Mouse (Mus musculus) cerebellum, postnatal 36 days (tissue): ENCODE measurements around the gene Tcf20.

Source experiments
- DNase-seq, 2 experiments: peaks; one replicate each; pipeline ENCODE4 v3.0.0; 2021 to 2022; ENCODE audit warnings: mixed read lengths in 2 of 2

The Tcf20 gene

DNA sequence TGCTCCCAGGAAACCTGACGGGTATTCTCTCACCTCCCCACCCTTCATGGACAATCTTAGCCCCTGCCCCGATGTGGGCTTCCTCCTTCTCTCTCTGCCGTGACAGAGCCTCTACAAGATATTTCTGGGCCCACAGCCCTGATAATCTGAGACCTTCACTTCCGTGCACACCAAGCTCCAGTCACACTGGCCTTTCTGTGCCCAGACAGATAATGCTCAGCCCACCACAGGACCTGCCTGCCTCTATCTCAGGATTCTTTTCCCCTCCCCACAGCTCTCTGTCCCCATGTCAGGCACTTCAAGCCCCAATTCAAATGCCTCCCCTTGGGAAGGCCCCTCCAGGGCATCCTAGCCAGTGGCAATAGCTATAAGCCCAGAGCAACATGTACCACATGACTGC lies 31.0 kb downstream of the Tcf20 start:
- DNase-seq = no peak

DNA sequence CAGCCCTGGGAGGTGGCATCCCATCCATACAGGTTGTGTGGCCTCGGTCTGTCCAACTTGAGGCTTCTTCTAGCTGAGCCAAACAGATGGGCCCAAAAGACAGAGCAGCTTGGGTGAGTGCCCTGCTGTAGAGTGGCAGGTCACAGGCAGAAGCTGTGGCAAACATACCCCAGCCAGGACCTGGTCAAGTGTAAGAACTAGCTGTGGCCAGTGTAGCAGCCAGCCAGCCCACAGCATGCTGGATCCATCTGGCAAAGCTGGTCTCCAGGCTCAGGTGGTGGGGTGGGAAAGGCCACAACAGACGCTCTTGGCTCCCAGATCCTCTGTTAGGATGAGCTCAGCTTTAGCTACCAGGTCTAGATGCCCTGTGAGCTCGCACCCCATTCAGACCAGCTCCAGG lies 31.4 kb downstream of the Tcf20 start:
- no peak for DNase-seq

DNA sequence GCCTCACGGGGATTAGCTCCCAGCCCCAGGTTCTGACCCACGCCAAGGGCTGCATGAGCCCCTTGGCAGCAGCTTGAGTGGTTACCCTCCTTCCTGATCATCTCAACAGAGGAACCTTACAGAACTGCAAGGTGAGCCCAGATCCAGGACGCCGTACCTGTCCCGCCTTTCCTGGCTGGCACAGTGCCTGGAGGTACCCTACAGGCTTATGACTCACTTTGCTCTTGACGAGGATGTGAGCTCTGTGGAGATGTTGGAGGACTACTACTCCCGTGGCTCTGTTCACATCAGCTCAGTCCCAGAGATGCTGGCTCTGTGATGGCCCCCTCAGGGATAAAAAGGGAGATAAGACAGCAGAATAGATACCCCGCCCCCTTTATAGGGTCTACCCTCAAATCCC lies 32.4 kb downstream of the Tcf20 start:
- DNase-seq = no peak

DNA sequence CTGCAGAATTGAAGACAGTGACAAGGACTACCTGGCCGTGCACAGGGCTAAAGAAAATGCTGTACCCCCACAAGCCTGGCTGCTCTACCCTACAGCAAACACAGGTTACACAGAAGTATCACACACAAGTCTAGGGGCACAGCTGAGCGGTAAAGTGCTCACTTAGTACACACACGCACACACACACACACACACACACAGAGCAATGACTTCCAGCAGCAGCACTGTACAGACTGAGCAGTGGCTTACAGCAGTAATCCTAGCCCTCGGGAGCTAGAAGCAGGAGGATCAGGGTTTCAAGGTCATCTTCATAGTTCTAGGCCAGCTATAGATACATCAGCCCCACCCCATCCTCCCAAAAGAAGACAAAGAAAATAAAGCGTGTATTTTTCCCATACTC lies 33.6 kb downstream of the Tcf20 start:
- no peak for DNase-seq

DNA sequence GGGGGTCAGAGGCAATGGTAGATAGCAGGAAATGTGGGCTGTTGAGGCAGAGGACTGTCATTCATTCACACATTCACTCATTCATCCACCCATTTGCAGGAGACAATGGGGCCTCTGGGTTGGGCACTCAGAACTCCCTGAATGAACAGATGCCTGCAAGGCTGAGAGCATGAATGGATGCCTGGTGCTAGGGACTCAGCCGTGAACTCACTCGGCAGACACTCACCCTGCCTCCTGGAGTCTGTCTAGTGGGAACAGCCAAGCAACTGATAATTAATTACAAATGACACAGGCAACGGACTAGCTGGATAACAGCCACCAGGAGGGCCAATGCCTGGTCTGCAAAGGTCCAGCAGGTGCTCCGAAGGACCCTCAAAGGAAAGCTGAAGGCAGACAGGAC lies 34.6 kb downstream of the Tcf20 start:
- DNase-seq = no peak

DNA sequence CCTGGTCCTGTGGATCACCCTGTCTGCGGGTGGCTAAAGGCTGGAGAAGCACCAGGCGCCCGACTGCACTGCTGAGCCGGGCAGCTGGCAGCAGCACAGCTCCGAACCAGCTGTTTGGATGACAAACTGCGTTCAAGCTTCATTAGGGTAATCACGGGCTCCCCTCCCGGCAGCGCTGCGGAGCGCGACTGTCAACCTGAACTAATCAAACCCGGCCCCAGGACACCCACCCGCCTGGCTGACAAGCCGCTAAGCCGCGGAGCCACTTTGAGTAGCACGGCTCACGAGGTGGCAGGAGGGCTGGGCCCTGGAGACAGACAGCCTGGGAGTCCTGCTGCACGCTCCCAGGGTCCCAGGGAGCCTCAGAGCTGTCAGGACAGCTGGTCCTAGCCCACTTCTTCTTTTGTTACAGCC lies 35.4 kb downstream of the Tcf20 start:
- no peak for DNase-seq

DNA sequence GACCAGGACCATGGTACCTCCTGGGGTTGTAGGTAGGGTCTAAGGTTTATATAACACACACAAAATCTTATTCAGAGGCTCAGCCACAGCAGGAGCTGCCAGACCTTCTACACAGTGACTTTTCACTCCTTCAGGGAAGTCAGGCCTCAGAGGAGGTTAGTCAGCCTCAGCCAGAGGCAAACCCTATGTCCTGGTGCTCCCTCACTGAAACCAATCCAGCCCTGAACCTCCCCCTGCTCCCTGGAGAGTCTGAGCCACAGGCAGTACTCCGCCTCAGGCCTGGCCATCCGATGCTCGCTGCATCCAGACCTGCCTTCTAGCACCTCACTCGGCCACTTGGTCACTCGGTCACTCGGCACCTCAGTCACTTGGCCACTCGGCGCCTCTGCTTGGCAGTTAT lies 37.4 kb downstream of the Tcf20 start:
- DNase-seq = no peak

DNA sequence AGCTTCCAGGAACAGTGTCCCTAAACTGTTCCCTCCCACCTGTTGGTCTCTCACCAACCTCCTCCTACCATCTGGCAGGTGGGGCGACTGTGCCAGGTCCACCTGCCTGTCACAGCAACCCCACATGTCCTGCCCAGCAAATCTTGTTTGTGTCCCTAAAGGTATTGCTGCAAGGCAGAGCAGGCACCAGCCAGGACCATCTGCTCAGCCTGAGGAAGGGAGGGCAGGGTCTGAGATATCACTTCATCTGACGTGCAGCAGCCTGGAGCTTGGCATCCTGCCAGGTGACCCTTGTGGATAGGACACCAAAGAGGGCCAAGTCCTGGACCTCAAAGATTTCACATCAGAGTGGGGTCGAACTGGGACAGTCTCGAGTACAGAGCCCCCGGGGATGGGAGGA lies 40.2 kb downstream of the Tcf20 start:
- peak; percentile 48 to 67 for DNase-seq

DNA sequence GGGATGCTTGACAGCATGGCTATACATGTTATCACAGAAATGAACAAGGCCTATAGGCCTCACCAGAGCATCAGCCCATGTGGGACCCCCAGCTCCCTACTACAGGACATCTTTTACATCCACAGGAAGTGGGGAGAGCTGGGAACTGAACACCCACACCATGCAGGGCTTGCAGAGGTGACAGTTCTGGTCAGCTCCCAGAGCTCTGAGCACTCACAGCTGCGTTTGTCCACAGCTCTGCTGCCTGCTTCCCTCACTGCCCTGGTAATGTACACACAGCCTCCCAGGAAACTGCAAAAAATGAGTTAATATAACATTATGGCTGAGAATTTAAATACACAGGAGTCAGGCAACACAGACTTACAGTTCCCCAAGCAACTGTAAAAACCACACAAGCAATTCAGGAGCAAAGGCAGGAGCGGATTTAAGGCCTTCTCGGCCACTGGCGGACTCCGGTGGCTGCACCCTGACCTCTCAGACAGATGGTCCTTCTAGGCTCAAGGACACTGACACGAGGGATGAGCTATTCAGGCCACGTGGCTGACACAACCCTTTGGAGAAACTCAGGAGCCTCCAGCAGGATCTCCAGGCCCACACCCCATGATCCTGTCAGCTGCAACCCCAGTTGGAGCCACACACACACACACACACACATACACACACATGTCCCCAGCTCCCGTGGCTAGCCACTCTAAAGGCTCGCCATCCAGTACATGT lies 43.0 kb downstream of the Tcf20 start:
- DNase-seq = no peak

DNA sequence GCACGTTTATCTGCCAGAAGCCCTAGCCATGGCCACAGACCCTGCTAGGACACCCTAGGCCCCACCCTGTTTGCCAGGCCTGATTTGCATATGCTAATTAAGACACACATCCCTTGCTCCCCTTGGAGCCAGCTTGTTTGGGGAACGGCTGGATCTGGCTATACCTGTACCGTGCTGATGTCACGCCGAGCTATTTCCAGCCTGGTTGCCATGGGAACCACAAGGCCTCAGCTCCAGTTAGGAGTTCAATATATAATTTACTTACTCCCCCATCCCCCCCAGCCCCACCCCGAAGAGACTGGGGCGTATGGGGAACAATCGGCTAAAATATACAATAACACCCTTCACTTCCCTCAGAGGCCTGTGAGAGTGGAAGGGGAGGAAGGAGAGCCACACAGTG lies 45.9 kb downstream of the Tcf20 start:
- DNase-seq = no peak

DNA sequence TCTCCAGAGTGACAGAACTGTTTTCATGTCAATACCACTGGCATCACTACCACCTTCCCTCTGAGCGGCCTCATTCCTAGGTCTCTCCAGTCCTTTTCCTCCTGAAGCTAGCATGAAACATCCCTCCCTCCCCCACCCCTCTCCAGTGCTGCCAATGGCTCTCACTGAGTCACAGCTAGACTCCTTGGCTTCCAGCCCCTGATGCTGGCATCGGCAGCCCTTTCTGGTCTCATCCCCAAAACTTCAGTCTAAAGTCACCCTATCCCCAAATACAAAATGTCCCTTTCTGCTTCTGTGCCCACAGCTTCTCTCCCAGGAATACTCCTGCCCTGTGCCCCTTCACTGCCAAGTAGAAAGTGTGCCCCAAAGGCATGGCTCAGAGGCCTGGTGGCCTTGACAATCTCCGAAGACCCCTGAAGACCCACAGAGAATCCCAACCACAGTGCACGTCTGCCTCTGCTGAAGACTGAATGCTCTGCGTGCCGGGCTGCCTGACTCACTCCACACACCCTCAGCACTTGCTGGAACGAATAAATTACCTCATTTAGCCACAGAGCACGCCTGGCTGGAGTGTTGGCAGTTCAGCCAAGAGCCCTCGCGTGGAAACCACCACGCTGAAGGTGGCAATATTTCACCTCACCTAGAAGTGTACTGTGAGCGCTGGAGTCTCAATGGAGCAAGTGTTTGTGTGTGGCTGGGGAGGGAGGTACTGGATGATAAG lies 47.0 kb downstream of the Tcf20 start:
- DNase-seq = no peak

DNA sequence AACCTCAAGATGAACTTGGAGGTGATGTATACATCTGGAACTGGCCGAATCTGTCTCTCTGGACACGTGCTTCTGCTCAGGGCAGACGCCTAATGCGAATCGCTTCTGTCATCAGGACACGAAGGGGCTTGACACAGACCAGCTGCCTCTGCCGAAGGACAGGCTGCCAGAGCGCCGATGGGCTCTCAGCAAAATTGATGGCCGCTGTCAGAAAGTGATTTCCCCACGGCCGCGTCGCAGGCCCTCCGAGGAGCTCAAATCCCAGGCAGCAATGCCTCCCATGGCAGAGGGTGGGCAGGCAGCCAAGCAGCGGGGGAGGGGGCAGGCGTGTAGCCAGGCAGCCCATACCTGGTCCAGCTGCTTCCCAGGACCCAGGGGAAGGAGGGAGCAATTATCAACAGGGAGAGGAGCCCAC lies 49.5 kb downstream of the Tcf20 start:
- DNase-seq = peak in 1 of 2 experiments; percentile 40

DNA sequence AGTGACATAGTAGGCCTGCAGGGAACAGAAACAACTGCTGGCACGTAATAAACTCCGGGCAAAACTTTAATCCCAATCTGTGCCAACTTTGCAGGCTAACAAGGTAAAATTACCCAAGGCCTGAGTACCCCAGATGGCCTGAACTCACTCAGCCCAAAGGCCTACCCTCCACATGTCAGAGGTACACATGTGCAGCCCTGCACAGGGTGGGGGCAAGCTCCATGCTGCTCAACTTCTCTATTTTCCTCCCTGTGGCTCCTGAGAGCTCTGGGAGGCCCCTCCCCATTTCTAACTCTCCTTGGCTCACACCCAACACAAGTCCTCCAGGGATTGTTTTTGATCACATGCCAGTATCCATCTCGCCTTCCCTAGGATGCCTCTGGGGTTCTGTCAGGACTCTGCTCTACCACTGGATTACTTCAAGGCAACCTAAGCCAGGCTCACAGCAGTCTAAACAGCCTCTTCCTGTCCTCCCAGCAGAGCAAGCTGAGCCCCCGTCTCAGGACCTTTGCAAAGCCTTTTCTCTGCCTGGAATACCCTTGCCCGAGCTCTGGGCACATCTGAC lies 50.2 kb downstream of the Tcf20 start:
- DNase-seq = no peak

DNA sequence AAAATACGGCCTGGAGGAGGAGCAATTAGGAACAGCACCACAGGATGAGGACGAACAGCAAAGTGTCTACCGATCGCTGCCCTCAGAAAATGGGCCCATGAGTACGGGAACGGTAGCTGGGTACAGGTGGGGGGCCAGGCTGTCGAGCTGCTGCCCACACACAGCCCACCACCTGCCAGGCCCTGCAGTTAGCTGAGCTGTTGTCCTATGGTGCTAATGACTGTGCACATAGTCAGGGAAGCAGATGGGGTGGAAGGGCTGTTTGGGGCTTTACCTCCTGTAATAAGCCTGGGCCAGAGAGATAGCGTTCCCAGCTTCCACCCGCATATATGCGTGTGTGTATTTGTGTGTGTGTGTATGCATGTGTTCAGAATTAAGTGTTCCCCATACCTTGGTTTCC lies 52.7 kb downstream of the Tcf20 start:
- DNase-seq = no peak

DNA sequence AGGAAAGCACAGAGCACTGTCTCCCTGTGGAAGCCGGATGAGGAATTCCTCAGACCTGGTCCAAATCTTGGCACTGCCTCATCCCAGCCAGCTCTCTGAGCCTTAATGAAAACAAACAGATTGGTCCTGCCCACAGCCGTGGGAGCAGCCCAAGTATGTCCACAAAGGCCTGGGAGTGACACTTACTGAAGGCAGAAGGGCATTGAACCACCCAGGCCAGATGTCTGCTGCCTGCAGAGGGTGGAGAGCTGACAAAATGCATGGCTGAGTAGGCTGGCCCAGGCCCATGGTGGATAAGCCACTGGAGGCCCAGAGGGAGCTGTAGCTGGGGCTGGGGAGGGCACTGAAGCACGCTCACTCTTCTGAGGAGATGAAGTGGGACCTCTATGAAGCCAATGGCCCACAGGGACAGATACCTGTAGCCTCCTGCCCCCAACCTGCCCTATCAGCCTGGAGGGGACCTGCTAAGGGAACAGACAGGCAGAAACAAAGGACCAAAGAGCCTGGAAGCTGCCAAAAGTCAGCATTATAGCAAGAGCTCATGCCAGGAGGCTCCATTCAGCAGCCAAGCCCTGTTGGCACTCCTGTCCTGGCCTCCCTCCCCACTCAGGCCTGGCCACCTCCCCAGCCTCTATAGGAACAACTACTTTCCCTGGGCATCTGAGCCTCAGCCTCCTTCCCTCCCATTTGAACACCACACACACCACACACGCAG lies 54.6 kb downstream of the Tcf20 start:
- peak; percentile 55 to 64 for DNase-seq

DNA sequence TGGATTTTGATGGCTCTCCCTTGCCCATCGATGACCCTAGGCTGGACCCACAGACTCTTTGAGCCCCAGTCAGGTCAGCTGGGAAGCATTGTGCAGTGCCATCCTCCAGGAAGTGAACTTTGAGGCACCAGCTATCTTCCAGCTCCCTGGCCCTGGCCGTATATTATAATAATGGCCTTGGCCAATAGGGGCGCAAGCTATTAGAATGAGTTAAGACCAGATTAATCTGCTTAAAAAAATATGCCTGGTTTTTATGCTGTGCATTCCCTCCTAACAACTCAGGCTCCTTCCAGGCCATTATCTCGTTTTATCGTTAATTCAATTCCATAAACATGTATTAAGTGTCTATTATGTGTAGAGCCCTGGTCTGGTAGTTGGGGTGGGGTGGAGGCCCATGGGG lies 56.2 kb downstream of the Tcf20 start:
- no peak for DNase-seq

DNA sequence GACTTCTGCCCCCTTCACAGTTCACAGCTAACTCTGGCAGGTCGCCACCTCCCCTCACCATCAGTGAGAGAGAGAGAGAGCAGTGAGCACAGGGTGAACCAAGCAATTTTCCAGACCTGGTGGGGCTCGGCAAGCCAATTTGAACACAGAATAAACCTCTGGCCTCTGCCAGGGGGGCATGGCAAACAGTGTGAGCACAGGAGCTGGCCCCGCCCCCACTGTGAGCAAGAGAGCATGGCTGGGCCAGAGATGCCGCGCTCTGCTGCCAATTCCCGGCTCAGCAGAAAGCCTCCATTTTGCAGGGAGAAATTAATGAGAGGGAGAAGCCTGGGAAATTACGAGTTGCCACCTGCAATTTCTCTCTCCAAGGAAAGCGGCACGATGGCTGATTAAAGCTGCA lies 58.1 kb downstream of the Tcf20 start:
- peak; percentile 34 to 52 for DNase-seq

DNA sequence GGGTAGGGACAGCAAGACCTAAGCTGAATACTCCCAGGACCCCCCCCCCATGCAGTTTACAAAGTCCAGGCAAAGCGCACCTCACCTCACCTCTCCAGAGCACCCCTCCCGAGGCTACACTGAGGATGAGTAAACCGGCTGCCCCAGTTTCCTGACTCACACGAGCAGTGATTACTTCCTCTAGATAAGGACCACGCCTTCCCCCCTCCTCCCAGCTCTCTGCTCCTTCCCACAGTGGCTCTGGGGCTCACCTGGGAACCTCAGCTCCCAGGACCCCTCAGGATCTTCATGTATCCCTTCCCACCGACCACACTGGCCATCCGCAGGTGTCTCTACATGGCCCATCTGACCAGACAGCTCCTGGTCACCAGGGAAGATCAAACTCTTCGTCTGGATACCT lies 58.8 kb downstream of the Tcf20 start:
- DNase-seq = no peak

DNA sequence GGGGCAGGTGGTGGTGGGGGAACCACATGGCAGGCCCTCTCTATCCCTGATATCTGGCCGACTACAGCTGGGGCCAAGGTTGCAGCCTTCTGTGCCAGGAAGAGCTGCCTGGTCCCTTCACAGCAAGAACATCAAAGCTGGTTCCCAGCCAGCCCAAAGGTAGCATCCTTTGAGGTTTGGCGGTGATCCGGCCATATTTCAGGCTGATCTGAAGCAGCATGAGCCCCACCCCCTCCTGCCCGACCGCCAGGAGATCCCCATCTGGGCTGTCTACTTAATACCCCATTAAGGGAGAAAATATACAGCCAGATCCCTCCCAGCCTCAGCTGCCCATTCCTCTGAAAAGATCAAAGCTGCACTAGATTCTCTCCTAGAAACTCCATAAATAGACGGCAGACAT lies 59.6 kb downstream of the Tcf20 start:
- DNase-seq = no peak

DNA sequence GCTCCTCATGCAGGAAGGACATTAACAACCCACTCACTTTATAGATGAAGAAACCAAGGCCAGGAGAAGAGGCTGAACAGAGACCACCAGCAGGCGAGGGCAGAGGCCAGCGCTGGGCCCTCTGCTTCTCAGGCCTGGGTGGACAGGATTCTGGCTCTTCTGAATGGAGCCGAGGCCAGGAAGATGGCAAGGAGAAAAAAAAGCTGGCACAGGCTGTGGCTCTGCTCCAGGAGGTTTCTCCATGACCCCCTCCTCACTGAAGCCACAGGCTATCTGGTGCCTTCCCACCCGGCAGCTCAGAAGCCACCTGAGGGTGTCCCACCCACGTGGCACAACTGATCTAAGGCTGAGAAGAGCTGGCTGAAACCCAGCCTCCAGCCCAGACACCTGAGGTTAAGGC lies 60.6 kb downstream of the Tcf20 start:
- DNase-seq = no peak

DNA sequence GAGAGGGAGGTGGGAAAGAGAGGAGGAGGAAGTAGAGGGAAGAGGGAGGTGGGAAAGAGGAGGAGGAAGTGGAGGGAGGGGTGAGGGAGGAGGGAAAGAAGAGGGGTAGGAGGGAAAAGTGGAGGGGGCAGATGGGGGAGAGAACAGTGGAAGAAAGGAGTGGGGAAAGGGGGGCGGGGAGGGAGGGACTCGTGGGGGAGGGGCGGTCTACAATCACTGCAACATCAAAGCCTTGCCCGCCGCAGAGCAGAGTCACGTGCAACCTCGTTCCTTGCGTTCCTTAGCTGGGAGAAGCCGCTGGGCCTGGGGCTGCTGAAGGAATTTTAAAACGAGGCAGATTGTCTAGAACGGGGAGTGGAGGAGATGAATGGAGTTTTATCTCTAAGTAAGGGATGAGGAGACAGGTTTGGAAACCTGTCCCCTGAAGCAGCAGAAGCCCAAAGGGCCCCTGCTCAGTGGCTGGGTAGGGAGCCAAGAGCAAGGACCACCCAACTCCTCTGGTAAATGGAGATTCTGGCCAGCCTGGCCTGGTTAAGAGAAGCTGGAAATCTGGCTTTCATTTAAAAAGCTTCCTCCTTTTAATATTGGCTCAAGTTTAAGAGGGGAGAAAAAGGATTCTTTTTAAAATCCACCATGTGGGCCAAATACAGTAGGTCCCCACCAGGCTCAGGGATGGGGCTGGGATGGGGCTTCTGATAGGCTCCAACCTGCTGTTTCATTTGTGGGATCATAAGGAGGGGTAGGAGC lies 62.8 kb downstream of the Tcf20 start:
- no peak for DNase-seq

DNA sequence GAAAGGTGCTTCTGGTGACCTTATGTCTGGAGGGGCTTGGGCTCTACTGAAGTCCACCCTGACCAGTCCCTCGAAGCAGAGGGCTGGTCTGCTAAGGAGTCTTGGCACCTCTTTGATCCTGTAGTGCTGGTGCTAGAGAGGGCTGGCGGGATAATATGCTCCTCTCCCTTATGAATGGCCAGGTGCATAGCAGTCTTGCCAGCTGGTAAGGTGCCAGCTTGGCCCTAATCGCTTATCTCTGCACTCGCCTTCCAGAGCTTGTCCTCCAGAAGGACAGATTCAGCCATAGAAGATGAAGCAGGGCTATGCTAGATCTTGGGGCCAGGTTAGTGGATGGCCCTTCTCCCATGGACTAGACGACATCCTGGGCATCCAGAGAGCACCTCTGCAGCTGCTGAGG lies 64.1 kb downstream of the Tcf20 start:
- peak; percentile 74 to 76 for DNase-seq

DNA sequence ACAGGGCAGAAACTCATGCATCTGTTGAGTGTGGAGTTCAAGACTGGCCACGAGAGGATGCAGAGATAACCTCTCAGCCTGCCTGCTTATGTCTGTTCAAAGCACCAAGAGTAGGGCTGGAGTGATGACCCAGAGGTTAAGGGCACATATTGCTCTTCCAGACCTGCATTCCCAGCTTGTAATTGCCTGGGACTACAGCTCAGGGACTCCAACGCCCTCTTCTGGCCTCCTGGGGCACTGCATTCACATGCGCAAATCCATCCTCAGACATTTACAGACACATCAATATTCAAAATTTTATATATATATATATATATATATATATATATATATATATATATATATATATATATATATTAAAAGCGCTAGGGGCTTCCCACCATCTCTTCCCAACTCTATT lies 64.9 kb downstream of the Tcf20 start:
- DNase-seq = no peak
